In the genomic region with DNA sequence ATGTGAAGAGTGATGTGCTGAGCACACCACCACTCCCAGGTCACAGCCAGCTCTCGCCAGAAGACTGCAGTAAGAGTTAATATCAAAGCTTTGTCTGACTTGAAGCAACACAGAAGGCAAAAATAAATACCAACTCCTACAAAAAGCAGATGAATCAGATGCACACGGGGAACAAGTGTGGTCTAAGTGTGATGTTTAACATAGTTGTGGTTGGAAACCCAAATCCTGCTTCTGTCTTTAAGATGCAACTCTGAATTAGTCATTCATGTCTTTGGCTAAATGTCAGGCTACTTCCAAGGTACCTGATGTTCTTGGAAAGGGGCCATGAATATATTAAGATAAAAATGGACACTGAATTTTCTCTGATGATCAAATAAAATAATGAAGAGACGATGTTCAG, we compare ENCODE assay signal across 31 mouse cellular contexts.
DNase-seq lines count a peak whose midpoint lies in the region; ATAC-seq and TF ChIP-seq lines count a peak whose summit lies in the region.
"Had no signal": no experiment of that assay in that cellular context is flagged by ENCODE, and none has a peak within 500 bp of the region (broad histone marks: within the 10 kb centered on the region; RNA-seq: fewer than 3 reads in every experiment).

No protein-coding gene starts in this region.

- TF ChIP-seq CTCF in lung, postnatal 0 days (IDR thresholded peaks at IDR 0.05) = no peak
- TF ChIP-seq CTCF in lung, adult 2 months (IDR thresholded peaks at IDR 0.05; ENCODE audit: insufficient read depth, low read length) = no peak
- no peak for TF ChIP-seq CTCF in liver, postnatal 0 days (IDR thresholded peaks at IDR 0.05; ENCODE audit: low read depth)
- TF ChIP-seq CTCF in gastrocnemius, adult 2 months (IDR thresholded peaks at IDR 0.05) = no peak

- no peaks in the 10 kb centered on the region for H3K4me1 ChIP-seq in lung, postnatal 0 days (ENCODE audit: insufficient read depth, low read depth, low read length)
- H3K4me1 ChIP-seq in lung, adult 2 months (ENCODE audit: control insufficient read depth, insufficient read depth, low read length) = no peaks in the 10 kb centered on the region
- no peaks in the 10 kb centered on the region for H3K4me1 ChIP-seq in liver, postnatal 0 days (ENCODE audit: insufficient read depth)
- H3K4me1 ChIP-seq: embryonic facial prominence, embryonic 12.5 days; forebrain, embryonic 12.5 days; liver, embryonic 15.5 days; stomach, embryonic 15.5 days had no signal

- no peak for TF ChIP-seq POLR2A in lung, adult 2 months (IDR thresholded peaks at IDR 0.05; ENCODE audit: borderline replicate concordance, extremely low read depth, low read depth, low read length)

- TF ChIP-seq EP300 in lung, postnatal 0 days (IDR thresholded peaks at IDR 0.05) = 0 out of 2 replicates have a peak, but pooled peaks have one; percentile 14
- TF ChIP-seq EP300 in liver, postnatal 0 days (IDR thresholded peaks at IDR 0.05; ENCODE audit: low read depth) = no peak

- no peak for ATAC-seq in lung, postnatal 0 days
- ATAC-seq in liver, postnatal 0 days = no peak
- ATAC-seq: activated CD4-positive, CD25-positive, alpha-beta regulatory T cell, adult 4 months; hindbrain, postnatal 0 days; intestine, embryonic 16.5 days; midbrain, embryonic 13.5 days had no signal

- WGBS in lung, postnatal 0 days = 79% methylated on average over 3 of the region's 3 CpGs
- WGBS in lung, adult 2 months = 72% methylated on average over 3 of the region's 3 CpGs
- WGBS in liver, postnatal 0 days (ENCODE audit: insufficient replicate concordance) = 80% methylated on average over 3 of the region's 3 CpGs

- no peak overlapping the region for H3K4me2 ChIP-seq in lung, postnatal 0 days (replicated peaks; ENCODE audit: low read depth, low read length)
- H3K4me2 ChIP-seq in liver, postnatal 0 days (ENCODE audit: low read depth, low read length) = no peak overlapping the region
- H3K4me2 ChIP-seq: embryonic facial prominence, embryonic 12.5 days; forebrain, embryonic 12.5 days; heart, embryonic 11.5 days; hindbrain, embryonic 12.5 days; liver, embryonic 15.5 days; midbrain, embryonic 13.5 days; stomach, embryonic 15.5 days had no signal

- intact Hi-C loops in gastrocnemius, adult 2 months (cut with DNase I) = no loop called here

- no peak overlapping the region for H3K9ac ChIP-seq in lung, postnatal 0 days (replicated peaks; ENCODE audit: low read depth)
- no peak overlapping the region for H3K9ac ChIP-seq in liver, postnatal 0 days (replicated peaks)
- H3K9ac ChIP-seq: embryonic facial prominence, embryonic 12.5 days; forebrain, embryonic 12.5 days; hindbrain, embryonic 12.5 days; liver, embryonic 15.5 days; midbrain, embryonic 13.5 days; stomach, embryonic 15.5 days had no signal

- DNase-seq in lung, postnatal 0 days (ENCODE audit: low spot score) = no peak
- no peak for DNase-seq in lung, adult 2 months
- DNase-seq in NIH3T3 (ENCODE audit: low read depth) = peak; percentile 75
- DNase-seq in fibroblast of lung, adult 2 months (ENCODE audit: low read depth) = peak; percentile 57
- no peak for DNase-seq in spleen, postnatal 10 days (ENCODE audit: low spot score in 2 of 2)
- DNase-seq in liver, postnatal 0 days = no peak
- DNase-seq in gastrocnemius, adult 2 months = no peak
- DNase-seq: adrenal gland, adult 2 months; adrenal gland, postnatal 36 days; cerebellum, adult 9-10 months; cerebellum, postnatal 36 days; gastrocnemius, postnatal 36 days; heart, adult 18-20 months; heart, postnatal 36 days; kidney, adult 8-10 months; kidney, postnatal 4 days; layer of hippocampus, postnatal 36 days; lung, postnatal 4 days; thymus, postnatal 36 days had no signal

- no peaks in the 10 kb centered on the region for H3K36me3 ChIP-seq in lung, postnatal 0 days (ENCODE audit: insufficient read depth, low read length)
- no peaks in the 10 kb centered on the region for H3K36me3 ChIP-seq in liver, postnatal 0 days (replicated peaks; ENCODE audit: insufficient read depth, low read length)
- H3K36me3 ChIP-seq: embryonic facial prominence, embryonic 12.5 days; forebrain, embryonic 12.5 days; hindbrain, embryonic 12.5 days; liver, embryonic 15.5 days; midbrain, embryonic 13.5 days; stomach, embryonic 15.5 days had no signal

- no peaks in the 10 kb centered on the region for H3K9me3 ChIP-seq in lung, postnatal 0 days (ENCODE audit: low read length)
- H3K9me3 ChIP-seq in liver, postnatal 0 days (ENCODE audit: low read length) = no peaks in the 10 kb centered on the region
- H3K9me3 ChIP-seq: embryonic facial prominence, embryonic 12.5 days; forebrain, embryonic 12.5 days; hindbrain, embryonic 12.5 days; liver, embryonic 15.5 days; midbrain, embryonic 13.5 days; stomach, embryonic 15.5 days had no signal

- H3K27me3 ChIP-seq in lung, postnatal 0 days (replicated peaks; ENCODE audit: insufficient read depth, low read length) = no peaks in the 10 kb centered on the region
- H3K27me3 ChIP-seq in liver, postnatal 0 days (ENCODE audit: insufficient read depth, low read length) = no peaks in the 10 kb centered on the region
- H3K27me3 ChIP-seq: embryonic facial prominence, embryonic 12.5 days; forebrain, embryonic 12.5 days; hindbrain, embryonic 12.5 days; liver, embryonic 15.5 days; midbrain, embryonic 13.5 days; stomach, embryonic 15.5 days had no signal

- no peak overlapping the region for H3K4me3 ChIP-seq in lung, postnatal 0 days (ENCODE audit: low read depth, low read length)
- no peak overlapping the region for H3K4me3 ChIP-seq in lung, adult 2 months (replicated peaks; ENCODE audit: extremely low read depth, low read depth, low read length)
- H3K4me3 ChIP-seq in liver, postnatal 0 days (ENCODE audit: low read depth, low read length) = no peak overlapping the region
- no peak overlapping the region for H3K4me3 ChIP-seq in gastrocnemius, adult 2 months
- H3K4me3 ChIP-seq: embryonic facial prominence, embryonic 12.5 days; erythroblast, embryonic 14.5 days; forebrain, embryonic 12.5 days; hindbrain, embryonic 12.5 days; liver, embryonic 15.5 days; midbrain, embryonic 13.5 days; stomach, embryonic 15.5 days had no signal

- H3K27ac ChIP-seq in lung, postnatal 0 days (ENCODE audit: low read length) = no peak overlapping the region
- no peak overlapping the region for H3K27ac ChIP-seq in liver, postnatal 0 days (ENCODE audit: low read depth)
- H3K27ac ChIP-seq in gastrocnemius, adult 2 months = no peak overlapping the region
- H3K27ac ChIP-seq: embryonic facial prominence, embryonic 12.5 days; forebrain, embryonic 12.5 days; hindbrain, embryonic 12.5 days; hindbrain, postnatal 0 days; kidney, postnatal 0 days; liver, embryonic 15.5 days; midbrain, embryonic 13.5 days; stomach, embryonic 15.5 days had no signal

Comparison
In these comparisons a context has a peak if more than half of its experiments do, and no peak if none do; other contexts are left out.
1. DNase-seq: peak in NIH3T3 (single experiment) and fibroblast of lung, adult 2 months (single experiment); none in lung, postnatal 0 days (single experiment), lung, adult 2 months (single experiment), spleen, postnatal 10 days (0 of 2), liver, postnatal 0 days (single experiment) and gastrocnemius, adult 2 months (single experiment).